Mouse (Mus musculus): ENCODE data around the gene Arhgef3. TPM values are rescaled to one million over a fixed set of nuclear protein-coding genes. Genes with fewer than 3 reads are reported as not detected.

Gene Arhgef3
- polyA plus RNA-seq, 1 experiment from 2014 or later: 12.8 TPM

DNA sequence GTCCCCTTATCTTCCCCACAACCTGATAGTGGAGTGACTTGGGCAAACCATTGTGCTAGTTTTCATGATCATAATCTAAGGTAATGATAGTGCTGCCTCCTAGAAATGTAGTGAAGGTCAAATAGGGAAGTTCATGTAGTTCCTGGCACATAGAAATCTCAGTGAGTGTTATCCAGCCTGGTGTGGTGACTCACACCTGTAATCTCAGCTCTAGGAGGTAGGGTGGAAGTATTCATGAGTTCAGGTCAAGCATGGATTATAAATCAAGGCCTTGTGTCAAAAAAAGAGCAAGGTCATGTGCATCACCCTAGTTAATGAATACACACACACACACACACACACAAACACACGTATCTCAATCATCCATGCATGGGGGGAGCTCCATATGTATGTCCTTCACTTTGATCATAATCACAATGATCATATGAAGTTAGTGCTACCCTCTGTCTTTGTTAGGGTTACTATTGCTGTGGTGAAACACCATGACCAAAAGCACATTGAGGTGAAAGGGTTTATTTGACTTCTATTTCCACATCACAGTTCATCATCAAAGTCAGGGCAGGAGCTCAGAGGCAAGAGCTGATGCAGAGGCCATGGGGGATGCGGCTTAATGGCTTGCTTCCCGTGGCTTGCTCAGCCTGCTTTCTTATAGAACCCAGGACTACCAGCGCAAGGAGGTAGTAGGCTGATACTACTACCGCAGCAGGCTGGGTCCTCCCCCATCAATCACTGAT lies 226.2 kb downstream of the Arhgef3 start:
- WGBS: 59% methylated on average over 5 of the region's 5 CpGs
- H3K27ac ChIP-seq (ENCODE audit: low read length): no peak overlapping the region
- no peak overlapping the region for H3K4me3 ChIP-seq (ENCODE audit: low read length)
- no peak overlapping the region for H3K4me2 ChIP-seq (ENCODE audit: low read depth, low read length)
- no peaks in the 10 kb centered on the region for H3K27me3 ChIP-seq (ENCODE audit: control insufficient read depth, insufficient read depth, low read depth, low read length)
- H3K9me3 ChIP-seq (ENCODE audit: control insufficient read depth, low read length): no peaks in the 10 kb centered on the region
- no peak for ATAC-seq (ENCODE audit: low read depth)
- no peak overlapping the region for H3K9ac ChIP-seq (ENCODE audit: low read length)
- H3K36me3 ChIP-seq (ENCODE audit: control insufficient read depth, insufficient read depth, low read length): no peaks in the 10 kb centered on the region
- peaks cover under 1% of the 10 kb centered on the region; the same call in 1 of the 2 replicates for H3K4me1 ChIP-seq (replicated peaks; ENCODE audit: control insufficient read depth, insufficient read depth, low read length)

- H3K4me1 ChIP-seq (replicated peaks; ENCODE audit: control insufficient read depth, insufficient read depth, low read length): no peaks in the 10 kb centered on the region; the same call in 1 of the 2 replicates
- H3K36me3 ChIP-seq (ENCODE audit: control insufficient read depth, insufficient read depth, low read length): no peaks in the 10 kb centered on the region
- H3K27ac ChIP-seq (ENCODE audit: low read length): no peak overlapping the region
- no peaks in the 10 kb centered on the region for H3K9me3 ChIP-seq (ENCODE audit: control insufficient read depth, low read length)
- no peak overlapping the region for H3K4me2 ChIP-seq (ENCODE audit: low read depth, low read length)
- H3K27me3 ChIP-seq (ENCODE audit: control insufficient read depth, insufficient read depth, low read depth, low read length): no peaks in the 10 kb centered on the region
- H3K9ac ChIP-seq (ENCODE audit: low read length): no peak overlapping the region
- H3K4me3 ChIP-seq (ENCODE audit: low read length): no peak overlapping the region
- no peak for ATAC-seq (ENCODE audit: low read depth)
- WGBS: 56% methylated on average over 5 of the region's 5 CpGs
Observed at GRCm38 (mm10) chr14:27341486-27341885, 226.8 kb downstream of the Arhgef3 start.

GRCm38 (mm10) chr14:27342451-27342850 lies 227.8 kb downstream of the Arhgef3 start:
- H3K4me1 ChIP-seq (replicated peaks; ENCODE audit: control insufficient read depth, insufficient read depth, low read length): no peaks in the 10 kb centered on the region; the same call in 1 of the 2 replicates
- H3K4me2 ChIP-seq (ENCODE audit: low read depth, low read length): no peak overlapping the region
- no peaks in the 10 kb centered on the region for H3K36me3 ChIP-seq (ENCODE audit: control insufficient read depth, insufficient read depth, low read length)
- ATAC-seq (ENCODE audit: low read depth): no peak
- no peaks in the 10 kb centered on the region for H3K27me3 ChIP-seq (ENCODE audit: control insufficient read depth, insufficient read depth, low read depth, low read length)
- H3K4me3 ChIP-seq (ENCODE audit: low read length): no peak overlapping the region
- H3K9ac ChIP-seq (ENCODE audit: low read length): no peak overlapping the region
- no peaks in the 10 kb centered on the region for H3K9me3 ChIP-seq (ENCODE audit: control insufficient read depth, low read length)
- H3K27ac ChIP-seq (ENCODE audit: low read length): no peak overlapping the region
- 36% methylated on average over 2 of the region's 2 CpGs for WGBS

DNA sequence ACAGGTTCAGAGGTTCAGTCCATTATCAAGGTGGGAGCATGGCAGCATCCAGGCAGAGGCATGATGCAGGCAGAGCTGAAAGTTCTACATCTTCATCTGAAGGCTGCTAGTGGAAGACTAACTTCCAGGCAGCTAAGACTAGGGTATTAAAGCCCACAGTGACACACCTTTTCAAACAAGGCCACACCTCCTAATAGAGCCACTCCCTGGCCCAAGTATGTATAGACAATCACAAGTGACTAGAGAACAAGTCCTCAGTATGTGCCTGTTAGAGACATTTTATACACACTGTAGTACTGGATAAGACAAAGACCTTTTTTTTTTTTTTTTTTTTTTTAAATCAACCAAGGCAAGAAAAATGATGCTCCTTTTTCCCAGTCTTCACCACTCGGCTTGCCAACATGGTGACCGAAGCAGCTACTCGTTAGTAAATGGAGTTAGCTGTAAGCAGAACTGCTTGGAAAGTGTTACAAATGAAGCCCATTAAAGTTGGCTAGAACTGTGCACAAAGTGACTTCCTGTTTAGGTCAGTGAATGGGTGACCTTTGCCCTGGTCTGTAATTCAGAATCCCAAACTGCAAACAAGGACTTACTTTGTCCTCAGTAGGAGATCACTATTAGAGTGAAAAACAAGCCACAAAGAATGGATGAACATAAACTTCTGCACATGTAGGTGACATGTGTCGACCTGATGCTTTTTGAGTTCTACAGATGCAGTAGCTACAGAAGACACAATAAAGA lies 229.7 kb downstream of the Arhgef3 start:
- no peak for ATAC-seq (ENCODE audit: low read depth)
- Histone ChIP-seq H3K9ac (ENCODE audit: low read length) (no peak overlapping the region), H3K27me3 (ENCODE audit: control insufficient read depth, insufficient read depth, low read depth, low read length) (no peaks in the 10 kb centered on the region), H3K4me1 (replicated peaks; ENCODE audit: control insufficient read depth, insufficient read depth, low read length) (no peaks in the 10 kb centered on the region; the same call in none of the 2 replicates), H3K9me3 (ENCODE audit: control insufficient read depth, low read length) (no peaks in the 10 kb centered on the region), H3K4me2 (ENCODE audit: low read depth, low read length) (no peak overlapping the region), H3K4me3 (ENCODE audit: low read length) (no peak overlapping the region), H3K36me3 (ENCODE audit: control insufficient read depth, insufficient read depth, low read length) (no peaks in the 10 kb centered on the region), H3K27ac (ENCODE audit: low read length) (no peak overlapping the region)
- WGBS: 75% methylated on average over 4 of the region's 4 CpGs

GRCm38 (mm10) chr14:27345051-27345885 lies 230.6 kb downstream of the Arhgef3 start:
- Histone ChIP-seq H3K4me3 (ENCODE audit: low read length) (no peak overlapping the region), H3K9me3 (ENCODE audit: control insufficient read depth, low read length) (no peaks in the 10 kb centered on the region), H3K36me3 (ENCODE audit: control insufficient read depth, insufficient read depth, low read length) (no peaks in the 10 kb centered on the region), H3K9ac (ENCODE audit: low read length) (no peak overlapping the region), H3K27me3 (ENCODE audit: control insufficient read depth, insufficient read depth, low read depth, low read length) (no peaks in the 10 kb centered on the region), H3K27ac (ENCODE audit: low read length) (no peak overlapping the region), H3K4me1 (replicated peaks; ENCODE audit: control insufficient read depth, insufficient read depth, low read length) (peaks cover 8% of the 10 kb centered on the region), H3K4me2 (ENCODE audit: low read depth, low read length) (no peak overlapping the region)
- 78% methylated on average over 7 of the region's 7 CpGs for WGBS
- ATAC-seq (ENCODE audit: low read depth): no peak

GRCm38 (mm10) chr14:27347224-27347623 lies 232.5 kb downstream of the Arhgef3 start:
- WGBS: 71% methylated on average over 3 of the region's 3 CpGs
- Histone ChIP-seq H3K36me3 (ENCODE audit: control insufficient read depth, insufficient read depth, low read length) (no peaks in the 10 kb centered on the region), H3K9ac (ENCODE audit: low read length) (no peak overlapping the region), H3K4me1 (replicated peaks; ENCODE audit: control insufficient read depth, insufficient read depth, low read length) (peaks cover 25% of the 10 kb centered on the region), H3K27me3 (ENCODE audit: control insufficient read depth, insufficient read depth, low read depth, low read length) (no peaks in the 10 kb centered on the region), H3K9me3 (ENCODE audit: control insufficient read depth, low read length) (no peaks in the 10 kb centered on the region), H3K4me2 (ENCODE audit: low read depth, low read length) (no peak overlapping the region), H3K4me3 (ENCODE audit: low read length) (no peak overlapping the region), H3K27ac (ENCODE audit: low read length) (no peak overlapping the region)
- ATAC-seq (ENCODE audit: low read depth): no peak

- ATAC-seq (ENCODE audit: low read depth): no peak
- Histone ChIP-seq H3K27ac (ENCODE audit: low read length) (no peak overlapping the region), H3K4me2 (ENCODE audit: low read depth, low read length) (no peak overlapping the region), H3K9me3 (ENCODE audit: control insufficient read depth, low read length) (no peaks in the 10 kb centered on the region), H3K9ac (ENCODE audit: low read length) (no peak overlapping the region), H3K4me3 (ENCODE audit: low read length) (no peak overlapping the region), H3K4me1 (replicated peaks; ENCODE audit: control insufficient read depth, insufficient read depth, low read length) (peaks cover 29% of the 10 kb centered on the region), H3K27me3 (ENCODE audit: control insufficient read depth, insufficient read depth, low read depth, low read length) (no peaks in the 10 kb centered on the region), H3K36me3 (ENCODE audit: control insufficient read depth, insufficient read depth, low read length) (no peaks in the 10 kb centered on the region)
- 66% methylated on average over 5 of the region's 5 CpGs for WGBS
Observed at GRCm38 (mm10) chr14:27347666-27348065, 233.0 kb downstream of the Arhgef3 start.

DNA sequence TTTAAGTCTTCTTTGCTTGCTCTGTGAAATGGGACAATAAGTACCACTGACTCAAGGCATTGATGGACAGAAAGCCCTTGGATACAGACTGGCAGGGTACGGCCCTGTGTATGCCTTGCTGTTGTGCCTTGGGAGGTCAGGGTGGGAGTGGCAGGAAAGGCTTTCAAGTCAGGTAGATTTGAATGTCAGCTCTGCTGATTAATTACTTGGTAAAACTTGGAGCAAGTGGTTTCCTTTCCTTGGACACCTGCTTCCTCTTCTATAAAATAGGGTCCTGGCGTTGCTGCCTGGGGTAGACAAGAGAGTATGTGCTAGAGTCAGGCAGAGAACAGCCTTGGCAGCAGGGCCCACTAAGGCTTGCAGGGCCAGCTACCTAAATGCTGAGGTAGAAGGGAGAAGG lies 233.4 kb downstream of the Arhgef3 start:
- WGBS: 61% methylated on average over 2 of the region's 2 CpGs
- Histone ChIP-seq H3K27me3 (ENCODE audit: control insufficient read depth, insufficient read depth, low read depth, low read length) (no peaks in the 10 kb centered on the region), H3K9me3 (ENCODE audit: control insufficient read depth, low read length) (no peaks in the 10 kb centered on the region), H3K4me3 (ENCODE audit: low read length) (no peak overlapping the region), H3K4me2 (ENCODE audit: low read depth, low read length) (no peak overlapping the region), H3K27ac (ENCODE audit: low read length) (no peak overlapping the region), H3K9ac (ENCODE audit: low read length) (no peak overlapping the region), H3K4me1 (replicated peaks; ENCODE audit: control insufficient read depth, insufficient read depth, low read length) (peaks cover 32% of the 10 kb centered on the region), H3K36me3 (ENCODE audit: control insufficient read depth, insufficient read depth, low read length) (no peaks in the 10 kb centered on the region)
- ATAC-seq (ENCODE audit: low read depth): no peak

GRCm38 (mm10) chr14:27348656-27349055 lies 234.0 kb downstream of the Arhgef3 start:
- no peak overlapping the region for H3K9ac ChIP-seq (ENCODE audit: low read length)
- H3K4me2 ChIP-seq (ENCODE audit: low read depth, low read length): no peak overlapping the region
- H3K4me3 ChIP-seq (ENCODE audit: low read length): no peak overlapping the region
- no peaks in the 10 kb centered on the region for H3K27me3 ChIP-seq (ENCODE audit: control insufficient read depth, insufficient read depth, low read depth, low read length)
- no peak overlapping the region for H3K27ac ChIP-seq (ENCODE audit: low read length)
- ATAC-seq (ENCODE audit: low read depth): no peak
- H3K9me3 ChIP-seq (ENCODE audit: control insufficient read depth, low read length): no peaks in the 10 kb centered on the region
- no peaks in the 10 kb centered on the region for H3K36me3 ChIP-seq (ENCODE audit: control insufficient read depth, insufficient read depth, low read length)
- H3K4me1 ChIP-seq (replicated peaks; ENCODE audit: control insufficient read depth, insufficient read depth, low read length): peaks cover 32% of the 10 kb centered on the region
- WGBS: 98% methylated on average over 4 of the region's 4 CpGs
